Mouse (Mus musculus) limb, embryonic 12.5 days (tissue): ENCODE data around the gene Cfap44. TPM values are rescaled to one million over a fixed set of nuclear protein-coding genes. Genes with fewer than 3 reads are reported as not detected.
"Not testable (repeated sequence)": the region's sequence is repeated elsewhere in the genome, so short reads cannot be mapped to it uniquely, and the experiment has no call there.

Source experiments
- ATAC-seq: fragments of 200-750 bp; cut with Nextera tagmentation; 2 replicates; pipeline ENCODE4 v1.8.0; 2017; ENCODE audit warnings: low read depth, moderate TSS enrichment; ENCODE audit not compliant: insufficient number of reproducible peaks, insufficient read depth, low FRiP score, low TSS enrichment
- H3K27ac ChIP-seq: fragments of 300-500 bp; sonication (generic); 2 replicates; pipeline ENCODE4 v1.5.1; 2016; ENCODE audit warnings: mild to moderate bottlenecking, moderate library complexity
- H3K27me3 ChIP-seq: fragments of 300-500 bp; sonication (generic); 2 replicates; pipeline ENCODE4 v1.6.1; 2016; ENCODE audit warnings: mild to moderate bottlenecking, moderate library complexity
- H3K36me3 ChIP-seq: fragments of 300-500 bp; sonication (generic); 2 replicates; pipeline ENCODE4 v1.6.1; 2016; ENCODE audit warnings: mild to moderate bottlenecking, moderate library complexity
- H3K4me1 ChIP-seq: fragments of 300-500 bp; sonication (generic); replicated peaks from 2 replicates; pipeline ENCODE4 v1.6.1; 2016
- H3K4me2 ChIP-seq: fragments of 300-500 bp; sonication (generic); 2 replicates; pipeline ENCODE4 v1.6.1; 2016; ENCODE audit warnings: mild to moderate bottlenecking, moderate library complexity
- H3K4me3 ChIP-seq: fragments of 300-500 bp; sonication (generic); replicated peaks from 2 replicates; pipeline ENCODE4 v1.5.1; 2016; ENCODE audit warnings: mild to moderate bottlenecking
- H3K9ac ChIP-seq: fragments of 300-500 bp; sonication (generic); replicated peaks from 2 replicates; pipeline ENCODE4 v1.6.1; 2016; ENCODE audit warnings: mild to moderate bottlenecking, moderate library complexity
- H3K9me3 ChIP-seq: fragments of 300-500 bp; sonication (generic); 2 replicates; pipeline ENCODE4 v1.6.1; 2016; ENCODE audit warnings: mild to moderate bottlenecking, moderate library complexity
- WGBS: fragments of 180-500 bp; shearing (Covaris S2); methylation state at CpG from one replicate; pipeline ENCODE4 v1.1.7; 2016; 5-methylcytosine and 5-hydroxymethylcytosine counted together
- polyA plus RNA-seq: library from polyadenylated mRNA; unstranded; fragments of >200 nt; fragmentation: Nextera tagmentation; extraction: Ambion mirVana; gene quantifications from 2 replicates; pipeline ENCODE4 v1.2.1, GENCODE M21; 2016

Gene Cfap44
- polyA plus RNA-seq, 1 experiment from 2014 or later: 0.94 TPM

GRCm38 (mm10) chr16:44434931-44435330, 40.3 kb downstream of the Cfap44 start:
- Histone ChIP-seq H3K9ac (no peak overlapping the region), H3K4me1 (0 out of 2 replicates have a peak, but pooled peaks cover 2% of the 10 kb centered on the region), H3K9me3 (no peaks in the 10 kb centered on the region), H3K4me3 (no peak overlapping the region), H3K27ac (no peak overlapping the region), H3K36me3 (no peaks in the 10 kb centered on the region), H3K27me3 (no peaks in the 10 kb centered on the region), H3K4me2 (no peak overlapping the region)
- no peak for ATAC-seq
- WGBS: 81% methylated on average over 7 of the region's 7 CpGs

GRCm38 (mm10) chr16:44435481-44435880, 40.9 kb downstream of the Cfap44 start:
- Histone ChIP-seq H3K9me3 (no peaks in the 10 kb centered on the region), H3K36me3 (no peaks in the 10 kb centered on the region), H3K27ac (no peak overlapping the region), H3K4me2 (no peak overlapping the region), H3K4me3 (no peak overlapping the region), H3K9ac (no peak overlapping the region), H3K4me1 (0 out of 2 replicates have a peak, but pooled peaks cover 2% of the 10 kb centered on the region), H3K27me3 (no peaks in the 10 kb centered on the region)
- ATAC-seq: no peak
- 64% methylated on average over 4 of the region's 4 CpGs for WGBS

- H3K27me3 ChIP-seq, H3K9me3 ChIP-seq, H3K4me3 ChIP-seq, H3K27ac ChIP-seq, H3K36me3 ChIP-seq, H3K4me2 ChIP-seq, H3K4me1 ChIP-seq, H3K9ac ChIP-seq, ATAC-seq: not testable (repeated sequence)
- WGBS: 94% methylated on average over 15 of the region's 15 CpGs
These were observed 47.3 kb downstream of the Cfap44 start for GRCm38 (mm10) chr16:44441913-44442312.

DNA sequence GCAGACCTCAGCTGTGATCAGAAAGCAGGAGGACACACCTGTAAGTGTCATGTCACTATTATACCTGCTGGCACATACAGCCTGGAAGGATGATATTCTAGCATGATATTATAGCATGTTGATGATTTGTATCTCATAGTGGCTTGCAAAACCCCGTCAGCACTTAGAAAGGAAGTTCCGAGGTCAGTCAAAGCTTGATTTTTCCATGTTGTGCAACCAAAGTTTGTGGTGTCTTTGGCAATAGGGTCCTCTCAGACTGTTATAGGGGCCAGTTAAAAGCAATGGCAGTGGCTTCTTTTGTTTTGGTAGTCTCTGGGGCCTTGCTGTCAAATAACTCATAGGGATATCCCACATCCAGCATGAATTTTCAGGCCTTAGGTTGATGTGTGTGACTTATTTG, 63.3 kb downstream of the Cfap44 start:
- Histone ChIP-seq H3K36me3 (no peaks in the 10 kb centered on the region), H3K27ac (no peak overlapping the region), H3K9ac (no peak overlapping the region), H3K4me1 (no peaks in the 10 kb centered on the region), H3K4me3 (no peak overlapping the region), H3K4me2 (no peak overlapping the region), H3K27me3 (no peaks in the 10 kb centered on the region), H3K9me3 (no peaks in the 10 kb centered on the region)
- no peak for ATAC-seq
- WGBS: 87% methylated on average over 2 of the region's 2 CpGs

DNA sequence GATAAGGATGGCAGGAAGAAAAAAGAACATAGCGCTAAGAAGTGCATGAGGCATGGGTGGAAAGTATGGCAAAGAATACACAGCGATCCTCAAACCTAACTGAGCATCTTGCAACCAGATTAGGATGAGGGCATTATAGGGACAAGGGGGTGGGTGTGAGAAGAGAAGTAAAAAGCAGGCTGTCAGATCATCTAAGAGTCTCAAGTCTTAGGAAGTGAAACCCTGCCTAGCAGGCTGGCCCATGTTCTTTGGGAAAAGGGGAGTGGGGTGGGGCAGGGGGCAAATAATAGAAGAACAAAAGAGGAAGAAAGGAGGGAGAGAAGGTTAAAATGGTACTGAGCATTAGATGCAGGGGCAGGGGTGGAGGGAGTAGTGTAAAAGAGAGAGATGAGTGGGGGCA, 64.2 kb downstream of the Cfap44 start:
- no peak for ATAC-seq
- no peaks in the 10 kb centered on the region for H3K36me3 ChIP-seq
- no peak overlapping the region for H3K27ac ChIP-seq
- H3K4me3 ChIP-seq: no peak overlapping the region
- no peaks in the 10 kb centered on the region for H3K27me3 ChIP-seq
- H3K4me2 ChIP-seq: no peak overlapping the region
- H3K4me1 ChIP-seq: no peaks in the 10 kb centered on the region
- WGBS: 92% methylated on average over 2 of the region's 2 CpGs
- no peak overlapping the region for H3K9ac ChIP-seq
- H3K9me3 ChIP-seq: no peaks in the 10 kb centered on the region

- H3K27me3 ChIP-seq: no peaks in the 10 kb centered on the region
- no peaks in the 10 kb centered on the region for H3K9me3 ChIP-seq
- H3K9ac ChIP-seq: no peak overlapping the region
- H3K27ac ChIP-seq: no peak overlapping the region
- no peak for ATAC-seq
- no peak overlapping the region for H3K4me2 ChIP-seq
- 81% methylated on average over 5 of the region's 5 CpGs for WGBS
- no peaks in the 10 kb centered on the region for H3K36me3 ChIP-seq
- no peaks in the 10 kb centered on the region for H3K4me1 ChIP-seq
- no peak overlapping the region for H3K4me3 ChIP-seq
These were observed 66.3 kb downstream of the Cfap44 start for GRCm38 (mm10) chr16:44460922-44461321.

DNA sequence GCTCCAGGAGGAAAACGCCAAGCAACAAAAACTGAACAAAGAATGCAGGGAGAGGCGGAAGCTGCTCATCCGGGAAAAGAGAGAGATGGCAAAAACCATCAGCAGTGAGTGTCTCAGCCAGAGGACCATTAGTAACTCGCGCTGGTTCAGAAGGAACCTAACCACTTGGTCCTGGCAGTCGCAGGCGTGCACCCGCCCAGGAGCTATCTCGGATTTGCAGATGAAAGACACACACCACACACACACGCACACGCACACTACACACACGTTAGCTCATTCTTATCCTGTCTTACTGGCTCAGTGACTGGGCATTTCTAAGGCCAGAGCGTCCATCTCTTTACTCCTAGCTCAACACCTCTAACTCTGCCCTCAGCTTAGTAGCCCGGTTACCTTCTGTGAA, 80.7 kb downstream of the Cfap44 start:
- H3K36me3 ChIP-seq: no peaks in the 10 kb centered on the region
- H3K4me2 ChIP-seq: no peak overlapping the region
- H3K4me3 ChIP-seq: no peak overlapping the region
- no peaks in the 10 kb centered on the region for H3K9me3 ChIP-seq
- WGBS: 89% methylated on average over 14 of the region's 14 CpGs
- no peak overlapping the region for H3K9ac ChIP-seq
- H3K27ac ChIP-seq: no peak overlapping the region
- 0 out of 2 replicates have a peak, but pooled peaks cover 3% of the 10 kb centered on the region for H3K27me3 ChIP-seq
- H3K4me1 ChIP-seq: no peaks in the 10 kb centered on the region
- no peak for ATAC-seq

DNA sequence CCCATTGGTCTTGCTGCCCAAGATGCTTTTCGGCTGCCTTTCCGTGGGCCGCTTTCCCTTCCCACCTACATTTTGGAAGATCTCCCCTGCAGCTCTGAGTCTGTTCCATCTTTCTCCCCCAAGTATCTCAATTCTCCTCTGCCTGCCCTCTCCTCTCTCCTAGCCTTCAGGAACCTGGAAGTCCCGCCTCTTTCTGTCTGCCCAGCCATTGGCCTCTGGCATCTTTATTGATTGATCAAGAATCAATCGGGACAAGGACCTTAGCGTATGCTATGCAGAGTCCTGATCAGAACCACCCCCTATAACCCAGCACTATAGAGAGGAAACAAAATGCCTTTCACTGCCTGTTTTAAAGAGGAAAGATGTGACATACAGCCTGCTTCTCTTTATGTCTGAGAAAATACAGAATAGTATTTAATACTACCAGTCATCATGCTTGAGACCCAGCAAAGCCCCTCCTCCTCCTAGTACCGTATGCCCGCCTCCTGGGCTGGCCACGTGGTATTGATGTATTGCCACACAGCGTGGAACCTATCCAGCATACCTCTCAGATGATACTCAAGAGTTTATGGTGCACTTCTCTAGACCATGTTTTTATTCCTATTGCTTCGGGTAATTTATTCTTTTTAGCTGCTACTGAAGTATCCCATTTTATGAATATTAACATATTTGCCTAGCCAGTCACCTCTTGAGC, 81.2 kb downstream of the Cfap44 start:
- 87% methylated on average over 11 of the region's 11 CpGs for WGBS
- Histone ChIP-seq H3K9me3 (no peaks in the 10 kb centered on the region), H3K4me2 (no peak overlapping the region), H3K4me1 (peaks cover 2% of the 10 kb centered on the region; the same call in 1 of the 2 replicates), H3K9ac (no peak overlapping the region), H3K27me3 (0 out of 2 replicates have a peak, but pooled peaks cover 3% of the 10 kb centered on the region), H3K27ac (no peak overlapping the region), H3K36me3 (no peaks in the 10 kb centered on the region), H3K4me3 (no peak overlapping the region)
- no peak for ATAC-seq

GRCm38 (mm10) chr16:44478767-44479166, 84.2 kb downstream of the Cfap44 start:
- 40% methylated on average over 18 of the region's 18 CpGs for WGBS

GRCm38 (mm10) chr16:44479852-44480251, 85.3 kb downstream of the Cfap44 start:
- 90% methylated on average over 14 of the region's 14 CpGs for WGBS
- Histone ChIP-seq H3K4me3 (no peak overlapping the region), H3K36me3 (peaks cover 29% of the 10 kb centered on the region), H3K27ac (no peak overlapping the region), H3K27me3 (0 out of 2 replicates have a peak, but pooled peaks cover 3% of the 10 kb centered on the region), H3K4me1 (peaks cover 12% of the 10 kb centered on the region; the same call in 1 of the 2 replicates), H3K4me2 (no peak overlapping the region), H3K9ac (no peak overlapping the region), H3K9me3 (no peaks in the 10 kb centered on the region)
- no peak for ATAC-seq

More at GRCm38 (mm10) chr16:44478767-44479166, 84.2 kb downstream of the Cfap44 start:
- Histone ChIP-seq H3K9ac (no peak overlapping the region), H3K27me3 (0 out of 2 replicates have a peak, but pooled peaks cover 3% of the 10 kb centered on the region), H3K4me3 (no peak overlapping the region), H3K36me3 (peaks cover 24% of the 10 kb centered on the region), H3K4me2 (no peak overlapping the region; the same call in 1 of the 2 replicates), H3K27ac (no peak overlapping the region), H3K4me1 (peaks cover 9% of the 10 kb centered on the region; the same call in 1 of the 2 replicates), H3K9me3 (no peaks in the 10 kb centered on the region)
- no peak for ATAC-seq

DNA sequence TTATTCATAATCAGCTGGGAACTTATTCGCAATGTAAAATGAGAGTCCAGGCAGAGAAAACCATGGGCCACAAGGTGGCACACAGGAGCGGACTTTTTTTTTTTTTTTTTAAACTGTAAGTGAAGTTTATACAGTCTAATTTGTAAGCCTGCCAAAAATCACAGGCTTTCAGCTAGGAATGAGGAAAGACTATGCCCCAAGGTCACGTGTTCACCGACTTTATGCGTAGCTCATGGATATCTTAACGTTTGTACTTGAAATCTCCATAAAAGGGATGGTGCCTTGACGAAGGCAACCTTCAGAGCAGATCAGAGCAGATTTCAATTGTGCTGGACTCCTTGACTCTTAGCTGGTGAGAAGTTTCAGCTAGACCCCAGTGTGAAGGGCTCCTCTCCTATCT, 86.0 kb downstream of the Cfap44 start:
- peaks cover 12% of the 10 kb centered on the region; the same call in 1 of the 2 replicates for H3K4me1 ChIP-seq
- no peak overlapping the region for H3K4me2 ChIP-seq
- no peaks in the 10 kb centered on the region for H3K9me3 ChIP-seq
- H3K9ac ChIP-seq: no peak overlapping the region
- H3K27me3 ChIP-seq: 0 out of 2 replicates have a peak, but pooled peaks cover 3% of the 10 kb centered on the region
- H3K36me3 ChIP-seq: peaks cover 36% of the 10 kb centered on the region
- peak overlapping the region; percentile 50; the same call in 1 of the 2 replicates for H3K27ac ChIP-seq
- whole genome bisulfite sequencing: 68% methylated on average over 7 of the region's 7 CpGs
- H3K4me3 ChIP-seq: no peak overlapping the region
- ATAC-seq: no peak
